Mouse (Mus musculus) frontal cortex, postnatal 25 days (tissue): ENCODE measurements at regions not wholly inside any gene's neighbourhood (a gene's known extent, or its start where the extent isn't known, plus 50 kb on each side); places are given as distances from the start of the nearest gene placed in this dataset.
"Not testable (repeated sequence)": the region's sequence is repeated elsewhere in the genome, so short reads cannot be mapped to it uniquely, and the experiment has no call there.

ENCODE experiments used
- DNase-seq, 2 experiments: peaks; one replicate each; pipeline ENCODE4 v3.0.0; 2022; ENCODE audit warnings: low spot score in 2 of 2

DNA sequence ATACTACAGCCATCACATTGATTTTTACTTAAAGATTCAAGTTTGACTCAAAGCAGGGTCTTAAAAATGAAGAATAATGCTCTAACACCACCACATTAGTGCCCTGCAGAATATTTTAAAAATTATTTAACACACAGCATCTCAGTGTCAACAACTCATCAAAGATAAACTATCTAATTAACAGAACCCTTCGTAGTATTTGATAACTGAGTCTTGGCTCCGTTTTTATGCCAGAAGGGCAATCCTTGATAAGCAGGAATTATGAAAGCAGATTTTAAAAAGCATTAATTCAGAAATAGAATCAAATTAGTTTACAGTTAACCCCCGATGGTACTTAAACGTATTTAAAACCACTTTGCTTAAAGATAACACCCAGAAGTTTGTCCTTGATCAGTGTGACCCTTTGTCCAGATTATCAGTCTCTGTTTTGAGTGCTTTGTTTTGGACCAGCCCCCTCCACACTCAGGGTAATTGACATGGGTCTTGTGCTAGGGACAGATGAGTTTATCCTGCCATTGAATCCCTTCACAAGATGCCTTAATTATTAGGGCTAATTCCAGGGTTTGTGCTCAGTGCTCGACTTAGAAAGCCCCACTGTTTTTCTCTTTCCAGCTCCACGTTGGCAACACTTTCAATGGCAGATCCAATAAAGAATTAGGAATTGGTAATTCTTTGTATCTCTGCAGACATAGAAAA lies 69.4 kb upstream of the Dph6 start:
- DNase-seq: no peak

DNA sequence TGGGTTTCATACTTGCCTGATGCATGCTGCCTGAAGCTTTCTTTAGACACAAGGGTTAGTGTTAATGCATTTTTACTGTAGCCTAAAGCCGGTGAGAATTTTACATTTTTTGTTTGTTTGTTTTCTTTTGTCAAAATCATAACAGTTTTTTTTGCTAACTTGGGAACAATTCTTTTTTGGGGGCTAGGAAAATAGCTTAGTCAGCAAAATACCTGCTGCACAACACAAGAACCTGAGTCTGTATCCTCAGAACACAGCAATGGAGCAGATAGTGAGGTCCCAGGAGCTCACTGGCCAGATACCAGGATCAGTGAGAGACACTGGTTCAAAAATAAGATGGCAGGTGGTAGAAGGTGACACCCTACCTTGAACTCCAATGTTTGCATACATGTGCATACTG lies 72.4 kb upstream of the Dph6 start:
- DNase-seq: no peak

DNA sequence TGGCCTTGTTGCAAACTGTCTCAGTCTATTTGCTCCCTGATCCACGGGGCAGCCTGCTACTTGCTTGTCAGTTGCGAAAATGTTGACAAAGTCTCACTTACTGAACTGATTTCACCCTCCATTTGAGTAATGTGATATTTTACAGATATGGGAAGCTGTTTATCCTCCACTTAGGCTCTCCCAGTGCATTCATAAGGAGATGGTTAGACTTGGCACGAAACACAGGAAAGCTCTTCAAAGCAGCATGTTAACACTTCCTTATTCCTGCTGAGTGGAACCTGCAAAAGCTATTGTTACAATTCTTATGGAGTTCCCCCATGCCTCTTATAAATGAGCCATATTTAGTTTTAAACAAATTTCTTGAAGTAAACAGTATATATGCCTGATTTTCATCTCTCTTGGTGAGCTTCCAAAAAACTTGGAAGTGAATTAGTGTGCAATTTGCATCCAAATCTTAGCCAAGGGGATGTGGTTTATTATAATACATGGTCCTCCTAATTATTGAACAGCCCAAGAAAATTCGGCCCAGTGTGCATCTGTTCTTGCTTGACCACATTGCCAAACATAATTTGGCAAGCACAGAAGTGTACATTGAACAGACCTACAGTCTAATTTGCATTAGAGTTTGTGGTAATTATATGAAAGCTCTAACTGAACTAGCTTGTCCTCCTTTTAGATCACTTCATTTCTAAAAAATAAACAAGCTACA lies 80.3 kb upstream of the Dph6 start:
- DNase-seq: no peak

DNA sequence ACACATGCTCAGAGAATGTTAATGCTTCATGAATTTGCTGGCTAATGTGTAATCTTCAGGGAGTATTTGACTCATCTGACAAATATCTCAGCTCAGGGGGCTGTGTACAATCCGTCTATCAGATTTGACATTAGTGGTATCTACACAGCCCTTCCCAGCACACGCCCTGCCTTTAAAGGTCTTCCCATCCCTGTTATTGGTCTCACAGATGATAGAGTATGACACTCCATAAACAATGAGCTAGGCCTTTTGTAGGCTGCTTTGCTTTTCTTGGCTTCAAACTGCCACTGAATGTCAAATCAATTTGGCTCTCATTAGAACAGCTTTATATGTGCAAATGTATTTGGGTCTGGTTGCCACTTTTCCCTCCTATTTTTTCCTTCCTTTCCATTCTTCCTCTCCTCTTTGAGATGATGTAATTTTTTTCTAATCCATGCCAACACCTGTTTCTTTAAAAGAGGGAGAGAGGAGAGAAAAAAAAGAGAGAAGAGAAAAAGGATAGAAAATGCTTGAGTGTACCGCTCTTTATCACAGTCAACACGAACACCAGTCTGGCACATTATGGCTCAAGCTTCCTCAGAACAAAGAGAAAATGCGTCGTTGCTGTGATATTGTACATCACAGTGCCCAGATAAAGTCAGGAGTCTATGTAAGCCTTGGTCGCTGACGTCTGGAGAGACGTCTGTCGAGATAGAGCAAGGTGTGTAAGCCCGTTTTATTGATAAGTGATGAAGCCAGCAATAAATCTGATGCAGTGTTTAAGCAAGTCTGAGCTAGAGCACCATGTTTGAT lies 84.9 kb upstream of the Dph6 start:
- no peak for DNase-seq

DNA sequence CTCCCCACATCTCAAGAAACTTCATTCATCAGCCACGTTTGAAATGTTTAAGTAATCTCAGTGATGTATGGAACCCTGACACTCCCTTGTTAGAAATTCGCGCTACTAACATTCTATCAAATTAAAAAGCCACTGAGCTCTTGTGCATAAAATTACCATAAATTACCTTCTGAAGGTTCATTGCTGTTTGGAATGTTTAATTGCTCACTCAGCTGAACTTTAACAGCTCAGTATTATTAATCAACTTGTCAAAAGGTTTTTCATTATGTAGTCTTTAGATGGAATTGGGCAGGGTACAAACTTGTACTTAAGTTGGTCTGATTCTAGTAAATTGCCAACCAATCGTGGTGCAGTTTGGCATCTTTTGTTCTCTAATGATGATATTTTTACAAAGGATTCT lies 108.5 kb upstream of the Dph6 start:
- DNase-seq: no peak

DNA sequence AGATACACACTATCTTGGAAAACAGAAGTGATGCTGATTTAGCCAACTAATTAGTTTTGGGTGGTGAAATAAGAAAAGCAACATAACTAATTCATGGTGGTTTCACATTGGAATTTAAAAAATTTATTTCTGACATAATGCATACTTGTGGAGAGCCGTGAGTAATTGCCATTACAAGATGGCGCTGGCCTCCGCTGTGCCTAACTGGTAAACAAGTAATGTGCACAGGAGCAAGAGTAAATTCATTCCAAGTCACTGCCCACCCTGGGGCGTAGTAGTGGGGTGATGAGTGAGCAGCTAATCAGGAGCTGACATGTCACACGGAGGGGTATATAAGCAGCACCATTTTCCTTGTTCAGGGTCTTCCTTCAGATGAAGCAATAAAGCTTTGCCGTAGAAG lies 119.0 kb upstream of the Dph6 start:
- not testable (repeated sequence) for DNase-seq

DNA sequence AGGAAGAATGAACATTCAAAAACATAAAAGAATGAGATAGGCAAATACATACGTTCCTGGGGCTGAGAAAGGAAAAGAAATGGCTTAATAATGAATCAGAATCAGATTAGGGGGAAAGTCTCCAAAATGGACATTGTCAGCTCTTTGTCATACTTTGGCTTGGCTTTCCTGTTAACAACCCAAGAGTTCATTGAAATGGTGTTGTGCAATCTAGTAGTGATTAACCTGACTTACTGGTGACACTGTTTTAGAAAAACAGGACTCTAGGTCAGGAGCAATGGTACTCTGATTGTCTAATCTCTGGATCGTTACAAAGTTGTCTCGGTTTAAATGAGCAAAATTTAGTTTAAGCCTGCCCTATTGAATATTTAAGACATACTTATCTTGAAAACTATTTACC lies 119.5 kb upstream of the Dph6 start:
- DNase-seq: no peak

DNA sequence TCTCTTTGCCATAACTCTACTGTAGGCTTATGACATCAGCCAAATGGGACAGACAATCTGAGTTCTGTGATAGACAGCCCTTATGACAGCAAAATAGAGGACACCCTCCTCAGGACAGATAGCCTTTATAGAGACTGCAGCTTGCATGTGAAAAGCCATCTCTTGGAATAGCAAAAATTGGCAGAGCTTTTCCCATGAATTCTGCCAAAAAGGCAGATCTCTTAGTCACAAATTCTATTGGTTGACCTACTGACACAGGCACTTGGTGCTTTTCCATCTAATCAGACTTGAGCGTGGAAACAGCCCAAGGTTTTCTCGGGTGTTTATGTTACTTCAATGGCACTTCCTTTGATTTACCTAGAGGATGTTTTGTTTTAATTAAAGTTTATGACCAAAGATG lies 120.8 kb upstream of the Dph6 start:
- DNase-seq: no peak

DNA sequence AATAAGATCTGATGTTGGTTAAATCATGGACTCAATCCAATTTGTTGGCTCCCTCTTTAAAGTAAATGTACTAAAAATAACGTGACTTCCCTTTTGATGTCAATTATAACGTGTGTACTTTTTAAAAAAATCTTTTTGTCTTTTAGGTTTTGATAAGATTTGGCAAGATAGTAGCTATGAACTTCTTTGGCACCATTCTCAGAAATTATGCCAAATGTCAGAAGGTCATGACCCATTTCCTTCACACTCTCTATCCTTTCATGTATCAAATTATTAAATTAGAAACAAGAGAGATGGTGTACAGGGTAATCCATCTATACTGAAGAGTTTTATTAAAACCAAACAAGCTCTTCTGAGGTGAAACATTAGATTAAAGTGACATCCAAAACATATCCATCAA lies 121.4 kb upstream of the Dph6 start:
- no peak for DNase-seq

DNA sequence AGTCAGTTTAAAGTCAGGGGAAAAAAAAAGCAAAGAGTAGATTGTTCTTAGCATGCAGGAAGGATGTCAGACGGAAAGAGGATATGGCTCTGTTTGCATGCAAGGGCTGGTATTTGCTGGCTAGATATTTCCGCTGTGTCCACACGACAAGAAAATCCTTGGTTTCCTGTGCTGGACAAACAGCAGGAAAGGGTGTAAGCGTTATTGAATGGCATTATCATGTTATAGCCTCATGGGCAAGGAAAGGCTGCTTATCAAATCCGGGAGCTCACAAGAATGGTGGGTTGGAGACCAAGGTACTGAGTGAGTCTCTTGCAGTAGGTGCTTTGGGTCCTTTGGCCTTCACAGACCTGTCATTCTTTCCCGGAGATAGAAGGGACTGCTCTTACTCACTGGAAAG lies 127.7 kb upstream of the Dph6 start:
- no peak for DNase-seq

DNA sequence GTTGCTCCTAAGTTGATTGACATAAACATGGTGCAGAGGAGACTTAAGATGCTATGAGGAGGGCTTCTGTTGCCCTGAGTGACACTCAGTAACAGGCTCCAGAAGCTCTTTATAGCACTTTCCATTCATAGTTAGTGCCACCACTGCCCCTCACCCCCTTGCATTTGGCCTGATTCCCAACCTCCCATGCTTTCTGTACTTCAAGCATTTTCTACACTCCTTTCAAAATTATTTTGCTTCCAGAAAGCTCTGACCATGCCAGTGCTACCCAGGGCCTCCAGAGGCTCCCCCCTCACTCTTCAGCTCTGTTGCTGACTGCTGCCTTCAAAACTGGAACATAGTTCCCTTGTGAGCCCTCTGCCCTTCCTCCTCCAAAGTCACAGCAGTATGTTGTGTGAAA lies 129.4 kb upstream of the Dph6 start:
- DNase-seq: no peak

DNA sequence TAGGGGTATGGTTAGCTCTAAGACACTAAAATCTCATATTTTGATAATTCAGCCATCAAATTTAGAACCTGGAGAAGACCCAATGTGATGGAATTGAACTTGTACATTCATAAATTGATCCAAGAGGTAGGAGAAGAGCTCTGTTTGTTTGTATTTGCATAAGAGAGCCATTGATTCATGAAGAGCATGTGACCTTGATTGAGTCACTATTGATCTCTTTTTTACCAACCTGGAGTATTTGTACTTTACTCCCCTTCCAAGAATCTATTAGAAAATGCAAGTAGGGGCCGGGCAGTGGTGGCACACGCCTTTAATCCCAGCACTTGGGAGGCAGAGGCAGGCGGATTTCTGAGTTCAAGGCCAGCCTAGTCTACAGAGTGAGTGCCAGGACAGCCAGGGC lies 133.5 kb upstream of the Dph6 start:
- no peak for DNase-seq

DNA sequence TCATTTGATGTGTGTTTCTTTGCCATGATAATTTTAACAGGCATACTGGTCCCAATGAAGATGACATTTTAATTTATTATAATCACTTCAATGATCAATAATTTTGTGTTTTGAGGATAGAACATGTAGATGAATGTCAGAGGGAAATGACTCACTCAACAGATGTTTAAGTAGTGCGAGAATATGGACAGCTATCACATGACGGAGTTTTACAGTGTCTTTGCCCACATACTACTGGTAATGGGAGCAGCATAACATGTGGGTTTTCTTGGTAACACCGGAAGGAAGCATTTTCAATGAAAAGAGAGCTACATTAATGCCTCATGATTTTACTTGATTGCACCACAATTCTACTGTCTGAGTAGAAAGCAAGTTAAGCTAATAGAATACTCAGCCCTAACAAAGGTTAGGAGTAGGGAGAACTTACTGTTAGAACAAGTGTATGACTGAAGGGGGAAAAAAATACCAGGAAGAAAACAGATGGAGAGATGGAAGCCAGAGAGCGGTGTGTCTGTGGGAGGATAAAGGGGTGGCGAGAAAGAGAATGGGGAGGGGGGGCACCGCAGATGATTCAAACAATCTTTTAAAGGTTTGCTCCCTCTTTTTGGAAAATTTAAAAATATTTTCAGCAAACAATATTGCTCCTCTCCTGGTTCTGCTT lies 142.0 kb upstream of the Dph6 start:
- no peak for DNase-seq

DNA sequence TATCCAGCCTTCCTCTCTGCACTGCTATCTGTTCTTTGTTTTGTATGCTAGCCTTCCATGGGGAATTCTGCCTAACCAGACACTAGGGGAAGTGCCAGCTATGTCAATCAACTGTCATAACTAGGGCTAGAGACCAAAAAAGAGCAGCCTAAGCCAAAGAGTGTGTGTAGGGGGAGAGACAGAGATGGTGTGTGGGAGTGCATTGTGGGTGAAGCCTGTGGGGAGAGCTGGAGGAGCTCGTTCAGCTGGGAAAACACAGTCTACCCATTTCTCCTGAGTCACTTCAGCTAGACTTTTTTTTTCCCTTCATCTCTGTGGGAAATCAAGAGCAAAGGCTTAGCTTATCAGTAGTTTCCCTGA lies 142.5 kb upstream of the Dph6 start:
- DNase-seq: no peak

DNA sequence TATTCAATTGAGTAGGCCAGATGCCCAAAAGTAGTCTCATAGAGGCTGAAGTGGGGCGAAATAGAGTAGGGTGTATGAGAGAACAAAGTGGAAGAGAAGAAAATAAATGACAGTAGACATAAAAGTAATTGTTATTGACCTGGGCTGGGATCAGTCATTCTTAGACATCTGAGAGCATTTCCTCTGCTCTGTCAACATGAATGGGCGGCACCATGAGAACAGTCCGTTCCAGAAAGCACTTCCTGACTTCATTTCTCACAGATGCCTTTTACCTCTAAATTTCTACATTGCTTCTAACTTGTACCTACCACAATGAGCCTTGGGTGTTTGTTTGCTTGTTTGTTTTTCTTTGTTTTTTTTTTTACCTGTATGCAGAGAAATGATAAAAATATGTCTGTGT lies 148.5 kb upstream of the Dph6 start:
- no peak for DNase-seq

DNA sequence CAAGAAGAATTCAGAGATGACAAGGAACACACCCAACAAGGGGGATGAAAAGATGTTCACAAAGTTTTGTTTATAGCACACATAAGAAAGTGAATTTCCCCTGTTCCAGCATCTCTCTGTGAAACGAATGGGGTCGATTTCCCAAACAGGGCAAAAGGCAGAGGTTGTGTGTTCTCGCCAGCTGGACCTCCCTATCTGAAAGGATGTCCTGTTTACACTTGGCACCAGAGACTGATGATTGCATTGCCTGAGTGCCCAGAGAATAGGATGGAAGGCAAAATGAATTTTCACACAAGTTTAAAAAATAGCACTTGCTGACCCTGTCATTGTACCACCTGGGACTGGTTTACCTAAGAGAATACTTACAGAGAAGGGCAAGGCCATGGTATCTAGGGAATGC lies 149.2 kb upstream of the Dph6 start:
- no peak for DNase-seq

DNA sequence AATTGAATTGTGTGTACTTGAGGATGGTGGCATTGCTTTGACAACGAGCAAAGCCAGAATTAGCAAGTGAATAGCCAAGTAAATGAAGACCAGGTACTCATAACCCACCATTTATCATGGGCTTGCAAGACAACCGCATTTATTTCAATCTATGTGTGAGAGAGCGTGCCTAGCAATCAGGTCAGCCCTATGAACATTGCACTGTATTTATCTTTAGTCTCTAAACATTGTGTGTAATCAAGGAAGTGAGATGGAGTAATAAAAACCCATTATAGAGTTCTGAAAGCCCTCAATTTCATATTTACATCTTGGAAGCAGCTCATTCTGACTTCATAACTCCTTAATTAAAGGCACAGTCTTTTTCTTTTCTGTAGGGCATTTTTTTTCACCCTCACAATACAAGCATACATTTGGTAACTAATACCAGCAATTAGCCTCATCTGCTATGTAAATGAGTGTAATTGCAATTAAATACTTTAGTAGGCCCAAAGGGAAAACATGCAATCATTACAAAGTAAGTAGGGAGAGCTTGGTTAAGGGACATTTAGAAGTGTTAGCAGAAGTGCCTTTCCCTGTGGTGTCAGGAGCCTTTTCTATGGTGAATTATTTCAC lies 150.8 kb upstream of the Dph6 start:
- no peak for DNase-seq

DNA sequence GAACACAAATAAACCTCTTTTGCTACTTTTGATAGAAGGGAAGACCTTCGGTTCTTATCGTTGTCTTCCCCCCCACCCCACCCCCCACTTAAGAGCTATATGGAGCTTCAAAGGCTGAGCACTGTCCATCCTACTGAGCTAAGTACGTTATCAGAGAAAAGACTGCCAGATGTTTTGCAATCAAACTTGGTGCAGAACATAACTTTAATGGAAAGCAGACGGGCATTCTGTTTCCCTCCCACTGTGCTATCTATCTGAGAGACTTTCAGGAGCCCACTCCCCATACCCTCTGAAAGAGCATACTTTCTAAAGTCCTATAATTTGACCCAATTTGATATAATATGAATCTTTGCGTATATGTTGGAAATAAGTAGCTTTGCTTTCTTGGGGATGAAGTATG lies 153.3 kb upstream of the Dph6 start:
- DNase-seq: no peak

DNA sequence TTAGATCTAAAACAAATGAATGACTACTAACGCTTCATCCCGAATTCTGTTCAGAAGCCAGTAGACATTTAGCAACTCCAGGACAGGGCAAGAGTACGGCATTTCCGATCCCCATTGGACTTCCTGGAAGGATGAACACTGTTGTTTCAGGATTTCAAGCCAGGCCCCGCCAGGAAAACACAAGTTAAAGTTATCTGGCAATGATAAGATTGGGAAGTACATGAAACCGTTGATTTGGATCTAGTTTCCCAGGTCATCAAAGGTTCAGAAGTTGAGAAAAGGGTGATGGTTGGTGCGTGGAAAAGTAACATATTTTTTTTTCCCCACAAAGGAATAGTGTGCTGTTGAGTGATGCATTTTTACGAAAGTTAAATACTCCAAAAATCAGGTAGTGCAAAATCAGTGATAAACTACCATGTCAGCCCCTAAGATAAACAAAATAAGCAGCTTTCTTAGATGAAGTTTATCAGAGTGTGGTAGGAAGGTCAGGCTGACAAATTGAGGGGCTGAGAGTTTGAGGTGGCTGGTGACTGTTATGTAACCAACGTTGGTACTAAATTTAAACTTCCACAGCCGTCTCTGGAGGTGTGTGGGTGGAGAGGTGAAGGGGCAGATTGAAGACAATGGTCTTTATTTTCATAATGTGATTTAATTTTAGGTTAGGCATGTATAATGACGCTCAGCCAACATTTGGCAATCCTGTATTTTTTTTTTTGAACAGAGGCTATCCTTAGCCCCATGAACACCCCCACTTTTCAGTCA lies 157.6 kb upstream of the Dph6 start:
- DNase-seq: no peak

DNA sequence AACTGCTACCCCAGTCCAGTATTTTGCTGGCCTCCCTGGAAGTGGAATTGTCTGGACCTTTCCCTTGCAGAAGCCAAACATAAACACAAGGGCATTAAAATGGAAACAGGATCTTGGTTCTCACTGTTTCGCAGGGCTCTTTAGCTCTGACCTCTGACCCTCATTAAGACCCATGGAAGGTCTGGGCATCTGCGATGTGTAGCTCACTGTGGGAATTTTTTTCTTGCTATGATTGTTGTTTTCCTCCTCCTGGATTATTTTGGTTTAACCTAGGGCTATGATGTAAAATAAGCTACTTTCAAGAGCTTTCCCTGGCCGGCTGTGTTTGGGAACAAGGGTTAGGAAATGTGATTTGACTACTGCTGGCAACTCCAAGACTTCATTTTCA lies 158.1 kb upstream of the Dph6 start:
- DNase-seq: no peak

DNA sequence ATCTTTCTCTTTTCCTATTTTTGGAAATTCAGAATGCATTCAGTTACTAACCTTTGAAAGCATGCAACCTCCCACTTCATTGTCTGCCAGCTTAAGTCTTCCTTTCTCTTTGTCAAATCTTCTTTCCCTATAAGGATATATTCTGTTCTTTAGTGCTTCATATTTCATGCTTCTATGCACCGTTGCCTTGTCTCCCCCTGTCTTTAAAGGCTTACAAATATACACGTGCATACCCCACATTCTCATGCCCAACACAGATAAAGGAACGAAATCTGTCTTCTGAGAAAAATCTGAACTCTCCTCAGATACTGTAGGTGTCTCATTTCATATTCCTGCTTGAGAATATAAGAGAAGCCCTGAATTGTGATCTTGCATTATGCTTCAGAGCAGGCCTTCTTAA lies 167.9 kb upstream of the Dph6 start:
- no peak for DNase-seq
